Mouse (Mus musculus) megakaryocyte, embryonic 14.5 days (primary cell): Measurements from ENCODE around the gene Tead1. TPM values are rescaled to one million over a fixed set of nuclear protein-coding genes. Genes with fewer than 3 reads are reported as not detected.

Experiments
- H3K27me3 ChIP-seq: replicated peaks from 2 replicates; pipeline ENCODE3; 2012; ENCODE audit warnings: inconsistent platforms
- H3K36me3 ChIP-seq: replicated peaks from 2 replicates; pipeline ENCODE3; 2012; ENCODE audit warnings: low read length, inconsistent platforms, mixed read lengths
- H3K4me1 ChIP-seq: 2 replicates; pipeline ENCODE4 v1.6.1; 2012; ENCODE audit warnings: inconsistent platforms
- H3K4me3 ChIP-seq: replicated peaks from 2 replicates; pipeline ENCODE3; 2012; ENCODE audit warnings: moderate library complexity, mild to moderate bottlenecking, inconsistent platforms
- H3K9me3 ChIP-seq: 2 replicates; pipeline ENCODE4 v1.6.1; 2012; ENCODE audit warnings: inconsistent platforms
- FLI1 ChIP-seq: IDR thresholded peaks from 2 replicates; pipeline ENCODE4 v1.6.1; 2012; ENCODE audit warnings: low read length, inconsistent platforms, mixed read lengths
- GATA1 ChIP-seq: IDR thresholded peaks from 3 replicates; pipeline ENCODE4 v1.6.1; 2012; ENCODE audit warnings: mixed read lengths, low read length, inconsistent platforms, borderline replicate concordance
- polyA plus RNA-seq: library from polyadenylated mRNA; stranded (reverse); fragments of >175 nt; gene quantifications from 2 replicates; pipeline ENCODE4 v1.2.3, GENCODE M21; 2012; ENCODE audit warnings: low replicate concordance; ENCODE audit not compliant: insufficient read depth

Gene Tead1
- polyA plus RNA-seq, 1 experiment, result not detected

- no peak for TF ChIP-seq GATA1
- no peak for TF ChIP-seq FLI1
- Histone ChIP-seq H3K4me3 (no peak overlapping the region), H3K9me3 (peaks cover 4% of the 10 kb centered on the region; the same call in 1 of the 2 replicates), H3K36me3 (no peaks in the 10 kb centered on the region), H3K27me3 (peaks cover 3% of the 10 kb centered on the region), H3K4me1 (no peaks in the 10 kb centered on the region)
Observed at GRCm38 (mm10) chr7:112750101-112750500, 71.0 kb downstream of the Tead1 start.

GRCm38 (mm10) chr7:112752311-112752710 lies 73.2 kb downstream of the Tead1 start:
- Histone ChIP-seq H3K36me3 (no peaks in the 10 kb centered on the region), H3K9me3 (peaks cover 4% of the 10 kb centered on the region; the same call in 1 of the 2 replicates), H3K4me1 (no peaks in the 10 kb centered on the region), H3K4me3 (no peak overlapping the region), H3K27me3 (peaks cover 4% of the 10 kb centered on the region)
- TF ChIP-seq FLI1 (no peak), GATA1 (no peak)

- Histone ChIP-seq H3K4me1 (no peaks in the 10 kb centered on the region), H3K36me3 (no peaks in the 10 kb centered on the region), H3K9me3 (peaks cover 4% of the 10 kb centered on the region; the same call in 1 of the 2 replicates), H3K4me3 (no peak overlapping the region), H3K27me3 (peaks cover 4% of the 10 kb centered on the region)
- TF ChIP-seq GATA1 (no peak), FLI1 (no peak)
Observed at GRCm38 (mm10) chr7:112753314-112753713, 74.2 kb downstream of the Tead1 start.

- H3K9me3 ChIP-seq, result no peaks in the 10 kb centered on the region
- peaks cover 20% of the 10 kb centered on the region for H3K27me3 ChIP-seq
- TF ChIP-seq FLI1, result no peak
- TF ChIP-seq GATA1, result no peak
- no peaks in the 10 kb centered on the region for H3K36me3 ChIP-seq
- H3K4me1 ChIP-seq, result peaks cover 4% of the 10 kb centered on the region
- H3K4me3 ChIP-seq, result no peak overlapping the region
Observed at GRCm38 (mm10) chr7:112759359-112759975, 80.3 kb downstream of the Tead1 start.

GRCm38 (mm10) chr7:112760293-112760692 lies 81.2 kb downstream of the Tead1 start:
- no peaks in the 10 kb centered on the region for H3K36me3 ChIP-seq
- no peak for TF ChIP-seq FLI1
- no peak for TF ChIP-seq GATA1
- no peak overlapping the region for H3K4me3 ChIP-seq
- no peaks in the 10 kb centered on the region for H3K9me3 ChIP-seq
- H3K4me1 ChIP-seq, result peaks cover 4% of the 10 kb centered on the region
- peaks cover 18% of the 10 kb centered on the region for H3K27me3 ChIP-seq

GRCm38 (mm10) chr7:112760782-112761181 lies 81.7 kb downstream of the Tead1 start:
- Histone ChIP-seq H3K36me3 (no peaks in the 10 kb centered on the region), H3K4me3 (no peak overlapping the region), H3K9me3 (no peaks in the 10 kb centered on the region), H3K4me1 (peaks cover 4% of the 10 kb centered on the region), H3K27me3 (peaks cover 19% of the 10 kb centered on the region)
- TF ChIP-seq FLI1, result no peak
- no peak for TF ChIP-seq GATA1

GRCm38 (mm10) chr7:112762870-112763269 lies 83.8 kb downstream of the Tead1 start:
- Histone ChIP-seq H3K9me3 (no peaks in the 10 kb centered on the region), H3K27me3 (peaks cover 20% of the 10 kb centered on the region), H3K36me3 (no peaks in the 10 kb centered on the region), H3K4me1 (peaks cover 4% of the 10 kb centered on the region), H3K4me3 (no peak overlapping the region)
- TF ChIP-seq GATA1, result no peak
- TF ChIP-seq FLI1, result no peak

GRCm38 (mm10) chr7:112763513-112763912 lies 84.4 kb downstream of the Tead1 start:
- Histone ChIP-seq H3K36me3 (no peaks in the 10 kb centered on the region), H3K27me3 (peaks cover 20% of the 10 kb centered on the region), H3K9me3 (no peaks in the 10 kb centered on the region), H3K4me1 (peaks cover 4% of the 10 kb centered on the region), H3K4me3 (no peak overlapping the region)
- TF ChIP-seq GATA1 (no peak), FLI1 (no peak)

GRCm38 (mm10) chr7:112764921-112765320 lies 85.8 kb downstream of the Tead1 start:
- no peaks in the 10 kb centered on the region for H3K9me3 ChIP-seq
- TF ChIP-seq GATA1, result no peak
- TF ChIP-seq FLI1, result no peak
- peaks cover 4% of the 10 kb centered on the region for H3K4me1 ChIP-seq
- H3K4me3 ChIP-seq, result no peak overlapping the region
- H3K36me3 ChIP-seq, result no peaks in the 10 kb centered on the region
- H3K27me3 ChIP-seq, result peaks cover 18% of the 10 kb centered on the region

- no peak overlapping the region for H3K4me3 ChIP-seq
- no peaks in the 10 kb centered on the region for H3K4me1 ChIP-seq
- no peaks in the 10 kb centered on the region for H3K36me3 ChIP-seq
- H3K27me3 ChIP-seq, result peaks cover 7% of the 10 kb centered on the region
- H3K9me3 ChIP-seq, result no peaks in the 10 kb centered on the region
- TF ChIP-seq GATA1 (no peak), FLI1 (no peak)
Observed at GRCm38 (mm10) chr7:112769866-112770265, 90.7 kb downstream of the Tead1 start.
